Mouse (Mus musculus) common myeloid progenitor, adult 5-6 weeks (primary cell): Measurements from ENCODE around the gene Olfr749. TPM values are rescaled to one million over a fixed set of nuclear protein-coding genes. Genes with fewer than 3 reads are reported as not detected.
"Not testable (repeated sequence)": the region's sequence is repeated elsewhere in the genome, so short reads cannot be mapped to it uniquely, and the experiment has no call there.

ENCODE experiments used
- ATAC-seq: replicated peaks from 2 replicates; pipeline ENCODE4 v1.8.0; 2016; ENCODE audit warnings: low read depth, mild to moderate bottlenecking, moderate TSS enrichment, inconsistent platforms; ENCODE audit not compliant: poor library complexity, severe bottlenecking
- total RNA-seq: library from RNA; stranded (forward); fragments of 200-1000, 187-1606 nt; gene quantifications from 2 replicates; pipeline ENCODE4 v1.2.3, GENCODE M21; 2017

The Olfr749 gene
- total RNA-seq = not detected in 2 replicates

DNA sequence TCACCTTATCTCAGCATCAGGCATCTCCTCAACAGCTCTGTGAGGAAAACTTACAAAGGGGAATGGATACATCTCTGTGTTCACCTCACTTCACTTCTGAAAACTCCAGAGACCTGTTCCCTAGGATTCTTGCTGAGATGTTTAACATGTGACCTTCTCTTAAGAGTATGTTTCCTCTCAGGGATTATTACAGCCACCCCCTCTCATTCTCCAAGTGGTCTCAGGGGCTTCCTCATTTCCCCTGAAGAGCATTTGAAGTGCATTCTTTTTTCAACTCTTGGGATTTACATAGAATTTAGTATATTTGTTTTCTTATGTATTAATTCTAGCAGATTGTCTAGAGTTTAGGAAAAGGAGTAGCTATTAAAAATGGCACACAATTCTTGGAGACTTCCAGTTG lies at the start of gene Olfr749:
Gene Olfr749, minus strand, starts transcription at position 101 of the 400 bp plus-strand sequence.
- ATAC-seq = no peak

DNA sequence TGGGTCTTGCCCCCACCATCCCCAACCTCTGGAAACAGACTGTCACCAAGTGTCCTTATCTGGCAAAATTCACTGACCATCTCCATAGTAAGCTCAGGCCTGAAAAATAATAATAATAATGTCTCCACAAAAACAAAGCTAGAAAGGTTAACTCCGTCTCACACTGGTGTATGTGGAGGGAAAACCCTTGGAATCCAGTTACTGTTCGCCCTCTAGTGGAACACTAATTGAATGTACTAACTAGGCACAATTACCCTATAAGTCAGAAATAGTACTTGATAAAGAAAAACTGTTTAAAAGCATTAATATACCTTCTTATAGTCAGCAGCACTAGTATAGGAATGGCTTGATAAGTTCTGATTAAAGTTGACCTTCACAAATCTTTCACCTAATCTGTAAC lies 43.3 kb upstream of the Olfr749 start:
- peak; percentile 40; the same call in 1 of the 2 replicates for ATAC-seq

DNA sequence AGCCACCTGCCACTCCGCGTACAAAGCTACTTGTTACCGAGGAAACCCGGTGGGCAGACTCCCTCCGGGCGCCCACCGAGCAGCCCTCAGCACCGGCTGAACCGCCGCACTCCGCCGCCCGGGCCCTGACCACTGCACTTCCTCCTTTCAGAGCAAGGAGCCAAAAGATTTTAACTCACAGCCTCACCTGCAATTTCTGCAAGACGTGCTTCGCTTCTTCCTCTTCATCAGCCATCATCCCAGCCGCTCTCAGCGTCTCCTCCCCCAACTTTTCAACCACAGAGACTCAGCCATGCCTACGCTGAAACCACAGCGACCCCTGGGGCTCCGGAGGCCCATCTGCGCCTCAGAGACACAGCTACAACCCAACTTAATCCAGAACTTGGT lies 40.4 kb upstream of the Olfr749 start, which contains the start of gene Ttc5:
Gene Ttc5, minus strand, starts transcription at position 269 of the 387 bp plus-strand sequence.
- peak; percentile 99 for ATAC-seq

DNA sequence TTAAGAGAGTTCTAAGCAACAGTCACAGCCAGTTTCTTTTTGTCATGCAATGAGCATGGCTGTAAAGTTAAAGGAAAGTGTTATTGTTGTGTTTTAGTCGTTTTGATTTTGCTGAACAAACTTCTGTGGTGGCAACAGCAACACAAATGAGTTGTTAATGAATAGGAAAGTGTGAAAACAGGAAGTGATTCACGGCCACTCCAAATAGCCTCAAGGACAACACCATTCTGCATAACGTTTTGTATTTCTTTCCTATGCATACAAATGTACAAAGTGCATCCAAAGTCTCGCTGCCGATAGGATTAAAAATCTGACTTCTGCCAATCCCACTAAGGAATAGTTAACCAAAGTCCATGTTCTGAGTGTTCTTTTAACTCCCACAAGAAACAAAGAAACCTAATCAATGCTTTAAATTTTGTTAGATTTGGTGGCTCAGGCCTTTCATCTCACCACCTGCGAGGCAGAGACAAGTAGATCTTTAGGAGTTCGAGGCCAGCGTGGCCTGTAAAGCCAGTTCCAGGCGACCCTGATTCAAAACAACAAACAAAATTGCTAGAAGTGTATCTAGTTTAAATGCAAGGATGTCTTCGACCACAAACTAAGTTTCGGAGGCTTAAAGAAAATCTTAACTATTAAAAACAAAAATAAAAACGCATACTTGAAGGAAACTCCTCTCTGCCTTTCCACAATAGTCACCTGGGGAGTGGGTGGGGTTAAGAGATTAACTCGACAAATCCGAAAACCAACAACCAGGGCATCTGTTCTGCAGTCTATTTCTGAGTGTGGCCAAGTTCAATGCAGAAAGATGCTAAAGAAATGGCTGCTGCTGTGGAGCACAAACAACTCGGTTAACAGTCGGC lies 39.7 kb upstream of the Olfr749 start:
- ATAC-seq = peak; percentile 19

DNA sequence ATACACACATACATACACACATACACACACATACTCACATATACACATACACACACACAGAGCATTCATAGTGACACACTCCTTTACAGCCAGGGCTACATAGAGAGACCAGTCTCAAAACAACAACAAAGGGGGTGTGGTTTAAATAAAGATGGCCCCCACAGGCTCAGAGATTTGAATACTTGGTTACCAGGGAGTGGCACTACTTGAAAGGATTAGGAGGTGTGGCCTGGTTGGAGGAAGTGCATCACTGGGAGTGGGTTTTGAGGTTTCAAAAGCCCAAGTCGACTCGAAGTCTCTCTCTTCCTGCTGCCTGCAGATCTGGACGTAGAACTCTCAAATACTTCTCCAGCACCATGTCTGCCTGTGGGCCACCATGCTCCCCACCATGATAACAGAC lies 37.3 kb upstream of the Olfr749 start:
- ATAC-seq = no peak

DNA sequence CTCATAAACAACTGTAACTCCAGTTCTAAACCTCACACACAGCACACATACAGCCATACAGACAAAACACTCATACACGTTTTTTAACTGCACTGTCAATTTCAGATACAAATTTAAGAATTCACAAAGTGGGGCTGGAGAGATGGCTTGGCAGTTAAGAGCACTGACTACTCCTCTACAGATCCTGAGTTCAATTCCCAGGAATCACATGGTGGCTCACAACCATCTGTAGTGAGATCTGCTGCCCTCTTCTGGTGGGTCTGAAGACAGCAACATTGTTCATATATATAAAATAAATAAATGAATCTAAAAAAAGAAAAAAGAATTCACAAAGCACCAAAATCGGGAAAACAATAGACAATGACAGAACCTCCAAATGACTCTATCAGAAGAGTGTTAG lies 26.4 kb upstream of the Olfr749 start:
- ATAC-seq = no peak

DNA sequence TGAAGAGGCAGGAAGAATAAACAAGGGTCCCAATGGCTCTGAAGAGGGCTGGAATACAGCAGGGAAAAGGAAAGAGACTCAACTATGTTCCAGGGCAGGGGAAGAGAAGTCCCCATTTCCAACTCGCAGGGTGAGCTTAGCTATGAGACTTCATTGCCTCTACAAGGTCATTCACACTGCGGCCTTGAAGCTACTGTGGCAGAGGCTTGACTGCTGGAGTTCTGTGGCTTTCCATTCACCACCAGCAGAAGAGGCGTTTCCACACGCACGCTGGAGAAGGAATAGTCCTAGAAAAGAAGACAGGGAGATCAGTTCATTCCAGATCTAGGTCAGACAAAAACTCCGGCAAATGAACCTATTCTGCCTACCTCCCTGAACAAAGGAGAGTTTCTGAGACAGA lies 20.8 kb upstream of the Olfr749 start:
- no peak for ATAC-seq

DNA sequence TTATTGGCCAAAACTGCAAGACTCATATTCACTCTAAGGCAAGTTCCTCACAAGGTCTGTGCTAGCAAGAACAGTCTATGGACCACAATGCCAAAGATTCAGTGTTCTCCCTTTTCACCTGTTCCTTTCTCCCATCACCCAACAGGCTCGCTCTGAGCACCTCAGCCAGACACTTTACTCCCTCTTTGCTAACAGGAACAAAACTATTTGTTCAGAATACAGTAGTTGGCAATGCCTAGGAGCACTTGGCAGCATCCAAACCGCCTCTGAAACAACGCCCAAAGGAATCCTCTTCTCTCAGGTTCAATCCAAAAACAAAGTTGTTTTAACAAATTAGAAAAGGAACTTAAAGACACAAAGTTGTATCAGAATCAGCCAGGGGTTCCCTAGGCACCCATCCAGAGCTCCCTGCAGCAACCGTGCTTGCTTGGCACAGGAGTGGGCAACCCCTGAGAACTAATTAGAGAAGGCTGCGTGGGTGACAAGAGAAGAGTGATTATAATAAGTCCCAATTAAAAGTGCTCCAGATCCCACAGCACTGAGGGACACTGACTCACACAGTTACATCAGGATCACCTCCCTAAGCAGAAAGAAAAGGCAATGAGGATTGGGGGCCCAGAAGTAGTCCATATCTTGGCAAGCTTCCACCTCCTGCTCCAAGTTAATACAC lies 13.7 kb upstream of the Olfr749 start:
- no peak for ATAC-seq

DNA sequence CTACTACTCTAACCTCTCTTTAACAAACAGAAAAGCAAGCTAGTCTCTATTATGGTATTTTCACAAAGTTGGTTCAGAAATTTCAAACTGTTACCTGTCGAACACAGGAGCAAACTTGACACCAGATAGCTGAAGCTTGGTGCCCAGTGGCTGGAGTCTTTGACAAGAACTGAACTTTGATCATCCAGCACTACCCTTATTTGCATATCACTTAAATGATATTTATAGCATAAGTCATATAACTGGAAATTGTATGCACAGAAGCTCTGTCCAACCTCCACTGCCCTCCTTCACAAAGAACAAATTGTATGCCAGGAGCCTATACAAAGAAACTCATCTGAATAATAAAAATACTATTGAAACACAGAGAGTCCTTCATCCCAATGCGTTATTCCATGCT lies 3.3 kb downstream of the Olfr749 start:
- no peak for ATAC-seq

DNA sequence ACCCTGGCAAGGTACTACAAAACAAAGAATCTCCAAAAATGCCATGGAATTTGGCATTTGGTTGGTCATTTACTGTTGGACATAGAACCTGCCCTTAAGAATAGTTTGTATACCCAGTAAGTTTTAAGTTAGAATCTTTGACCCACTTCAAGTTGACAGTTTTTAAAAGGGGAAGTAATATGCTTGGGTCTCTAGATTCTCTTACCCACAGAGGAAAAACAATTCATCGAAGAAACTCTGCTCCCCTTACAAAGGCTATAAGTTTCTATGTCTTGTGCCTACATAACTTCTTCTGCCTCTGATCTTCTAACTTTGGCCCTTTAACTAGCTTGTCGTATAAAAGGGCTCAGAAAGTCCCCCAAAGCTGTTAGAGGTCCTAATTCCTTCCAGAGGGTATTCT lies 4.6 kb downstream of the Olfr749 start:
- peak; percentile 54; the same call in 1 of the 2 replicates for ATAC-seq

DNA sequence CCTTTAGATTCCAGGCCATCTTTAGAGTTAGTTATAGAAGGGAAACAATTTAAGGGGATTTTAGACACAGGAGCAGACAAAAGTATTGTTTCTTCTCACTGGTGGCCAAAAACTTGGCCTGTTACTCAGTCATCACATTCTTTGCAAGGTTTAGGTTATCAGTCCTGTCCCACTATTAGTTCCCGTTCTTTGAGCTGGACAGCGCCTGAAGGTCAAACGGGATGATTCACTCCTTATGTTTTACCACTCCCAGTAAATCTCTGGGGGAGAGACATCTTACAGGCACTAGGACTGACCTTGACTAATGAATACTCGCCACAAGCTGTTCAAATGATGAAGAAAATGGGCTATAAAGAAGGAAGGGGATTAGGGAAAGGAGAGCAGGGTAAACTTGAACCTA lies 22.5 kb downstream of the Olfr749 start:
- ATAC-seq = not testable (repeated sequence)

DNA sequence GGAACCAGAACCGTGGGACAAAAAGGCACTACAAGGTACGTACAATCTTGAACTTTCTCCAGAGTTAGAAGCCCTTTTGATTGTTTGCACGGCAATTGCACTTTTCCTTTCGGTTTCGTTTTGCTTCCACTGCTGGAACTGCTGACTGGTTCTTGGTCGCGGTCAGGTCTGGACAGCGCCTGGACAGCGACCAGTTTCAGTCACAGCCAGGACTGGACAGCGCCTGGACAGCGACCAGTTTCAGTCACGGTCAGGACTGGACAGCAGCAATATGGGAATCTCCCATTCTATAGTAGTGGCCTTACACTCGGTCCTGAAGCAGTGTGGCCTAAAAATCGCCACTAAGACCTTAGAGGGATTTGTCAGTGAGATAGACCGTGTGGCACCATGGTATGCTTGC lies 25.0 kb downstream of the Olfr749 start:
- not testable (repeated sequence) for ATAC-seq

DNA sequence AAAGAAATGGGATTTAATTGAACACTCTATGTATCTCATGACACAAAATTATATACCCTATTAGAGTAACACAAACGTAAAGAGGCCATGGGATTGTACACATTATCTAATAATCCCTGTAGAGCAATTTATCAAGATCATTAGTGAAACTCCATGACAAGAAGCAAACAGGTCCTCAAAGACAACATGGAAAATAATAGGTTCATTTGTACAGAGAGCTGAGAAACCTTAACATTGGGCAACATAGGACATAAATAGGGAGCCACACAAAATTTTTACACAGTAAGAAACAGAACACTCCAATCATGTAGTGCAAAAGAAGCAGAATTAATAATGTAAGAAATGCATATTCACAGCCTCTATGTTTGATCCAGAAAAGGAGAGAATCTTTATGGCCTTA lies 37.8 kb downstream of the Olfr749 start, which contains the start of gene Olfr748:
Gene Olfr748, plus strand, starts transcription at position 301 of the 400 bp plus-strand sequence.
- ATAC-seq = no peak

DNA sequence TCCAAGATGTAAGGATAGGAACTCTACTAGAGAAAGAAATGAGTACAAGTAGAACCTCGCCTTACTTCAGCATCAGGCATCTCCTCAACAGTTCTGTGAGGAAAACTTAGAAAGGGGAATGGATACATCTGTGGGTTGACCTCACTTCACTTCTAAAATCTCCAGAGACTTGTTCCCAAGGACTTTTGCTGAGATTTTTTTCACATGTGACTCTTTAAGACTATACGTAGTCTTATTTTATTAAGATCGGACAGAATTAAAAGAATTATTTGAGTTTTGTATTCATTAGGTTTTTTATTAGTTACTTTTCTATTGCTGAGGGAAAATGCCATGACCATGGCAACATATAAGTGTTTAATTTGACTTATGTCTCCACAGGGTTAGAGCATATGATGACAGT lies 51.8 kb downstream of the Olfr749 start, which contains the start of gene Olfr747:
Gene Olfr747, minus strand, starts transcription at position 101 of the 400 bp plus-strand sequence.
- ATAC-seq = no peak

Other genes starting within 250 kb of the Olfr749 start
- not detected in 2 replicates for gene Olfr742, start 241.5 kb downstream of the Olfr749 start, total RNA-seq
- not detected in 2 replicates for gene Olfr743, start 223.3 kb downstream of the Olfr749 start, total RNA-seq
- not detected in 2 replicates for gene Olfr744, start 130.2 kb downstream of the Olfr749 start, total RNA-seq
- not detected in 2 replicates for gene Olfr745, start 105.7 kb downstream of the Olfr749 start, total RNA-seq
- gene Olfr746, start 98.0 kb downstream of the Olfr749 start, total RNA-seq = not detected in 2 replicates
- not detected in 2 replicates for gene Olfr747, start 51.9 kb downstream of the Olfr749 start, total RNA-seq
- gene Olfr748, start 37.7 kb downstream of the Olfr749 start, total RNA-seq = not detected in 2 replicates
- 34.8 and 38.3 TPM in 2 replicates for gene Ttc5, start 40.4 kb upstream of the Olfr749 start, total RNA-seq
- gene Ccnb1ip1, start 62.6 kb upstream of the Olfr749 start, total RNA-seq = not detected in 2 replicates
- gene Parp2, start 62.7 kb upstream of the Olfr749 start, total RNA-seq = 79.1 and 92.3 TPM in 2 replicates
- gene Tep1, start 125.5 kb upstream of the Olfr749 start, total RNA-seq = 12.7 and 19.3 TPM in 2 replicates
- 0.32 TPM in 1 of 2 replicates, not detected in the other for gene Klhl33, start 152.4 kb upstream of the Olfr749 start, total RNA-seq
- 110 and 124 TPM in 2 replicates for gene Osgep, start 179.8 kb upstream of the Olfr749 start, total RNA-seq
- 206 and 222 TPM in 2 replicates for gene Apex1, start 179.9 kb upstream of the Olfr749 start, total RNA-seq
- 15.6 and 17.3 TPM in 2 replicates for gene Pip4p1, start 185.8 kb upstream of the Olfr749 start, total RNA-seq
- gene Pnp, start 186.0 kb upstream of the Olfr749 start, total RNA-seq = 144 and 156 TPM in 2 replicates
- 34.9 and 44.0 TPM in 2 replicates for gene Gm49342, start 199.4 kb upstream of the Olfr749 start, total RNA-seq
- 1.5 and 5.4 TPM in 2 replicates for gene Pnp2, start 210.9 kb upstream of the Olfr749 start, total RNA-seq